Mouse (Mus musculus) Muller cell, postnatal 12 days (primary cell): ENCODE results near the gene Krit1.
A peak's percentile ranks its signal among the peaks of the same experiment; 100 is the strongest.
"Not testable (repeated sequence)": the region's sequence is repeated elsewhere in the genome, so short reads cannot be mapped to it uniquely, and the experiment has no call there.

Experiments
- DNase-seq: peaks from one replicate; pipeline ENCODE4 v3.0.0-alpha.2; 2015; ENCODE audit errors: inconsistent ontology term

Krit1 gene

DNA sequence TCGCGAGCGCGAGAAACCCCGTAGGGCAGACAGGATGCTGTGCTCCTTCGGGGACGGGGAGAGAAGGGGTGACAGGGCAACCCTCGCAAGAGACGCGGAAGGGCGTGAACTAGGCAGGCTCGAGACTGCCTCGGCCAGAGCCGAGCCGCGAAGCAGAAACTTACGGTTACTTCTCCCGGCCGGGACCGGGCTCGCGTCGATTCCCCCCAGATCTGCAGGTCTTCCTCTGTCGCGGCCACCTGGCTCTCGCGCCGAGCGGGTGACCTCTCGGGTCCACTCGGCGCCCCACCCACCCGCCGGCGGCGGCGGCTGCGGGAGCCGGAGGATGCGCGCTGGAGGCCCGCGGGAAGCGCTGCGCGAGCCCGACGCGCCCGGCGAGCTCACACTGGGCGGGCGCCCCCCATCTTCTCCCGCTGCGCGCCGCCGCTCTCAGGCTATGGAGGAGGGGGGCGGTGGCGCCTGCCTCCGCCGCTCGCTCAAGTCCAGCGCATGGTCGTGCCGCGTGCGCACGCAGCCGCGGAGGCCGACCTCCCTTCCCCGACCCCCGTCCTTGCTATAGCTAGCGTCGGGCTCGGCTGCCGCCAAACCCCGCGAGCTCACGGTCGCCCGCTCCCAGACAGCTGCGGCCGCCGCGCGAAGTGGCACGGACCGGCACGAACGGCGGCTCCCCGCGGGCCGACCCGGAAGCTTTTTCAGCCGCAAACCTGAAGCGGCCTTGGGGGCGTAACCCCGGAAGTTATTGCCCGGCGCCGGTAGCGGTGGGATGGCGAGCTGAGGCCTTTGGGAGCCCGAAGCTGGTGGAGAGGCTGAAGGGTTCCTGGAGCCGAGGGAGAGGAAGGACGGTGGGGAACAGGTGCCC, at the start of gene Krit1, which contains the start of gene Ankib1:
TSS of gene Krit1 (plus strand) at position 752 of the 859 bp plus-strand sequence.
TSS of gene Ankib1 (minus strand) at position 493 of the 859 bp plus-strand sequence.
- peak; percentile 91 for DNase-seq

DNA sequence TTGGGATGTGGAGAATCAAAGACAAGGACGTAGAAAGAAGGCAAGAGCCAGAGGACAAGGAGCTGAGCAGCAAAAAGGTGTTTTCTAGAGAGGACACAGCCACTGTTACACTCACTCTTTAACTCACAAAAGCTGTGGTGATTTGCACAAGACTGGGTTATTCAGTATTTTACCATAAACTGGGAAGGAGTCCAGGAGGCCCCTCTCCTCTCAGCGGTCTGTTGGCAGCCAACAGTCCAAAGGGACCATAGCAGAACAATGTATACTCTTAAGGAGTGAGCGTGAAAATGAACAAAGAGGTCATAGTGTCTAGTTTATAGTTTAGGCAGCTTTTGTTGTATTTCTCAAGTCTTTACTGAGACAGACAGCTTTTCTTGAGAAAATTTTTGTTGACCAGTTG, 31.5 kb upstream of the Krit1 start:
- no peak for DNase-seq

DNA sequence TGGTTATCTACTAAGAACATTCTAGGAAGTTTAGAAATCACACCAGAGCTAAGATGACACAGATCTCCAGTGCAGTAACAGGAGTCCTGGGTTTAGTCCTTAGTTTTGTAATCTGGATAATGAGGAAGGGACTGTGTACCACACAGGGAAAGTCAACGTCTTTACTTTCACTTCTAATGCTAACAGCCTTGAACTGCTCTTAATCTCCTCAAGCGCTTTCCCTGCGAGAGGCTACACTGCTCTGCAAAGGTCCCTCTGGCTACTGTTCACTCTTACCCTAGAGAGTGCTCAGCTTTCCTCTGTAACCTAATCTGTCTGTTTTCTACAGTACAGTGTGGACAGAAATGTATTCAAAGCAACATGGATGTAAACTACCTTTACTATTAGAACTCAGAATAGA, 31.0 kb upstream of the Krit1 start:
- DNase-seq: no peak

DNA sequence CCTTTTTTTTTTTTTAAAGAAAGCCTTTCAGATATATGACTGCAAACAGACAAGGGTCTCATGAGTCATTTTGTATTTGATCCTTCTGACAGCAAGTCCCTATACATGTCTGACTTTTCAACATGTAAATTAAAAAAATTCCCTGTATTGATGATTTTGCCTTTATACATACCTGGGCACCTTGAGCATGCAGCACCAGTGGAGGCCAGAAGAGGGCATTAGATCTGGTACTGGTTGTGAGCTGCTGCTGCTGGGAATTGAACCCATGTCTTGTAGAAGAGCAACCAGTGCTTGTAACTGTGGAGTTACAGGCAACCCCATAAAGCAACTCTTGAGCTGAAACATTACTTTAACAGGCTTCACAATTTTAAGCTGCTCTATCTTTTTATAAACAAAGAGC, 20.3 kb upstream of the Krit1 start:
- DNase-seq: no peak

DNA sequence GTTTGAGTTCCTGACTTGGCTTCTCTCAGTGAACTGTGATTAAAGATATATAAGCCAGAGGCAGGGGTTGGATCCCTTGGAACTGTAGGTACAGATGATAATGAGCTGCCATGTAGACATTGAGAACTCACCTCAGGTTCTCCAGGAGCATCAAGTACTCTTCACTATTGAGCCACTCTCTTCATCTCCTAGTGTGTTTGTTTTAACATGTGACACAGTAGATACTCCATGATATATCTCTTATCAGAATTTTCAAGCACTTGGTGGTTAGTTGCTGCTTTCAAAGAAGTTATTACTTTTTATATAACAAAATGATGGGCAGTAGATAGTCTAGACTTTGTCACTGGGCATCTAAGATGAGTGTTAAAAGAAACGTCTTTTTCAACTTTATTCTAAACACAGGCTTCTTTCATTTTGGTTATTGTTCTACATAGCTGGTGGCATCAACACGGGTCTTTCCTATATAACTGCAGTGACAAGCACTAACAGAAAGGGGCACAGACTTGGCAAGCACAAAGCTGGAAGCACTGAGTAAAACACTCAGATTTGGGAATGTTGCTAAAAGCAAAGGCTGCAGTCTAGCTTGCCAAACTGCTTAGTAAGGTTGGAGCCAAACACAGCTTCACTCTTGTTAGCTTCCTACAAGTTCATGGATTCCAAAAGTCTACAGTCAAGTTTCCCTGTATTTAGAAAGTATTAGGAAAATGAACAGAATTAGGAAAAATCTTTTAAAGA, 18.9 kb upstream of the Krit1 start:
- DNase-seq: no peak

DNA sequence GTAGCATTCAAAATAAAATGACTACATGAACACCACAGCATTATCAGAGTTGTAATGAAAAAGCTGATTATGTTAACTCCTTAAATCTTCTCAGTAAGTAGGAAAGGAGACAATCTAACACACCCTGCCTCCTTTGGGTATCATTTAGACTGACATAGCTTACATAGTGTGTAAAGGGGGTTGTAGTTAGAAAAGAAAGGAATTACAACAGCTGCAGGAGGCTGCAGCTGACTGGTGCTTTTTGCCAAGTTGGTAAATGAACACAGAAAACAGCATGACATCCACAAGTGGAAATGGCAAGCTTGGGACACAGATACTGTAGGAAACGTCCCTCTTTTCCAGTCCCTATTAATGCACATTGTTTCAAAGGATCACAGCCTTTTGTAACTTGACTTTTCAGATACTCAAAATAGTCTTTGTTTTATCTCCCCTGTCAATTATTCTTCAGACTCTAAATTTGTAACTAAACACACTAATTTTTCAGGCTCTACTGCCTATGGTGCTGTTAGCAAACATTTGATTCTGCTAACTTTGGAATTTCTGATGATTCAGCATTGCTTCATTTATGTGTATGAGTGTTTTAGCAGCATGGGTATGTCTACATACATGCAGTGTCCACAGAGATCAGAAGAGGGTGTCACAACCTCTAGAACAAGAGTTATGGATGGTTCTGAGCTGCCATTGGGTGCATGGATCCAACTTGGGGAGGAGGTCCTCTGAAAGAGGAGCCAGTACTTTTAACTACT, 18.1 kb upstream of the Krit1 start:
- no peak for DNase-seq

DNA sequence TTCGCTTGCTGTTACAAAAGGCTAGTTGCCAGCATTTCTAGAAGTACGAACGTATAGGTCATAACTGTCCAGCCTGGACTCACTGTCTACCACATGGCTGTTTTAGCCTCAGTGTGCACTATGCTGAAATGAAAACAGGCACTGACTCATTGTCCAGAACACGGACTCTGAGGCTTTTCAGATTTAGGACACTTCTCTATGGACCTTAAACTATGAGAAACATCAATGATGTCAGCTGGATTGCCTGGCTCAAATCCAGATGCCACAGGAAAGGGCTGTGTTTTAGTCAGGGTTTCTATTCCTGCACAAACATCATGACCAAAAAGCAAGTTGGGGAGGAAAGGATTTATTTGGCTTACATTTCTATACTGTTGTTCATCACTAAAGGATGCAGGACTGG, 15.4 kb upstream of the Krit1 start:
- peak; percentile 78 for DNase-seq

DNA sequence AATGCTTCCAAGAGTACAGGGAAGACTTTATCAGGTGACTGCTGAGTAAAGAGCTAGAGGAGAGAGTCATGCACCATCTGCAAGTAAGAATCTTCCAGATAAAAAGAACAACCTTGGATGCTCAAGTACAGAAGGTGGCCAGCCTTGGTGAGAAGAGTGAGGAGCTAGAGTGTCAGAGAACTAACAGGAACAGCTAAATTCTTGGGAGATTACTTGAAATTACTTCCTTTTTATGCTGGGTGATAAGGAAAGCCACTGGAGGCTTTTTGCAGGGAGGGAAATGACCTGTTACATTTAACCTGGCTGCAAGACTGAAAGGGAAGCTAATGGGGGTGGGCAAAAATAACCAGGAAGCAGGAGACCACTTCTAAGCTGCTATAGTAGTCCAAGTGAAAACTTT, 11.9 kb upstream of the Krit1 start:
- DNase-seq: no peak

DNA sequence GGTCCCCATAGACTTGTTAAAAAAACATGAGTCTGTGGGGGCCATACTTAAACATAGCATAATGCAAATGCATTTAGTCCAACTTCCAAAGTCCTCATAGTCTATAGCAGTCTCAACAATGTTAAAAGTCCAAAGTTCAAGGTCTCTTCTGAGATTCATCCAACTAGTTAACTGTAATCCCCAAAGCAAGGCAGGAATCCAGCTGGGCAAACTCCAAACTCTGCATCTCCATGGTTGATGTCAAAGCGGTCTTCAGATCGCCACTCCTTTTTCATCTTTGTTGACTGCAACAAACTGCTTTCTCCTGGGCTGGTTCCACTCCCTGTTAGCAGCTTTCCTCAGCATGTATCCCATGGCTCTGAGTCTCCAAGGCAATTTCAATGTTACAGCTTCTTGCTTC, 5.9 kb upstream of the Krit1 start:
- DNase-seq: not testable (repeated sequence)

DNA sequence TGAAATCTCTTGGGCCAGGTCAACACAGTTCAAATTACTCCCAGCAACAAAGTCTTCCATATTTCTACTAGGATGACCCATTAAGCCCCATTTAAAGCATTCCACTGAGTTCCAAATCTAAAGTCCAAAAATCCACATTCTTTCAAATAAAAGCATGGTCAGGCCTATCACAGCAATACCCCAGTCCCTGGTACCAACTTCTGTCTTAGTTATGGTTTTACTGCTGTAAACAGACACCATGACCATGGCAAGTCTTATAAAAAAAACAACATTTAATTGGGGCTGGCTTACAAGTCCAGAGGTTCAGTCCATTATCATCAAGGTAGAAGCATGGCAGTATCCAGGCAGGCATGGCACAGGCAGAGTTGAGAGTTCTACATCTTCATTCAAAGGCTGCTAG, 4.3 kb upstream of the Krit1 start:
- DNase-seq: not testable (repeated sequence)

DNA sequence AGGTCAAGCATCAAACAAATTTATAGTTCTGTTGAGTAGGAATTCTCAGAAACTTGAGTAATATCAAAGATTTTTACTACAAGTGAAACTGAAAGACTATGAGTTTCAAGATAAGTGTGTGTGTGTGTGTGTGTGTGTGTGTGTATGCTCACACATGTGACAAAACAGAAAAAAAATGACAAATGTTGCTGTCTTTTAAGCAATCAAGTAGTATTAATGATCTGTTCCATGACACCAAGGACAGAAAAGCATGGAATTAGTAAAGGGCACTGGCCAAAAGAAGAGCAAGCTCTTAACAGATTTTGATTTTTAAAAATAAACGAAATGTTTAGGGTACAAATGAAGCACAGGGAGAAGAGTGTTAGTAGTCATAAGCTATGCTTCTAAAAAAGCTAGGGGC, 2.9 kb upstream of the Krit1 start:
- no peak for DNase-seq

DNA sequence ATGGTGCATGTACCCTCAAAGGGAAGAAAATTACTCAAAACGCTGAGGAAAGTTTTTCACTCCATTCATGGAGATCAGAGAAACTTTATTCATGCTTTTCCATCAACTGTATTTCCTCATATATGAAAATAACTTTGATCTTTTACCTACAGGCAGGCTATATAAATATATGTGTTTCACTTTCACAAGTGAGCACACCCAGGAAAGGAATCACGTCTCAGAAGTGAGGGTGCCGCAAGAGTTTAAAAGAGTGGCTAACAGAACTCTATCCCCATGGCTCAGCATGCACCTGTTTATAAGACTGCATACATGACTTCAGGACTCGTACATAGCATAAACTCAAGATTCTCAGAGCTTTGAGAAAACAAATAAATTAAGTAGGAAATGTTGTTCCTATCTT, 2.1 kb upstream of the Krit1 start:
- no peak for DNase-seq

DNA sequence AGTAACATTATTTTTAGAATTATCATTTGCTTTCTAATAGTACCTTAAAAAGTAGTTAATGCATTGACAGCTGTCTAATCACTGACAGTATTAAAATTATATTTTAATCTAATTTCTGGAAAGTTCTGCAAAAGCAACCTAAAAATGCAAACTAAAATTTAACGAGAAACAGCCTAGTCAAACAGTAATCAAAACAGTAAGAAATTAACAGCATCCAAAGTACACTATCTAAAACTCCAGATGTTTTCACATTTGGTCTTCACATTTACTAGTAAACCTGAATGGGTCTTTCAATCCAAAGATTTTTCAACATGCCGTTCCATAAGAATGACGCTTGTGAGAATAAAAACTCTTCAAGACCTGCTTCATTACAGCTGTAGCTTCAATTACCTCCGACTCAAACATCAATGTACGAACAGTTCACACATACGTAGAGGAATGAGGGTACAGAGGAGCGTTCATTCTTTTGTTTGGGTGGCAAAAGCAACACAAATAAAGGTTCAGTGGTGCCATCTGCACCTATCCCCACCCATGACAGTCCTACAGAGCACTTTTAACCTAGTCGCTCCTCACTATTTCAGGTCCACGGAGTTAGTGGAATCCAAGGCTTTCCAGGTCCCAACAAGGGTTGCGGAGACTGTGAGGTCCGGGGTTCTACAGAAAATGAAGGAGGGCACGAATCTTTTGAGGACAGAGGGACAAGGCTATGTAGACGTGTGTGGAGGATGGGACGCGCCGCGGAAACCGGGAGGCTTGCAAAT, 1.1 kb upstream of the Krit1 start:
- peak; percentile 50 for DNase-seq

DNA sequence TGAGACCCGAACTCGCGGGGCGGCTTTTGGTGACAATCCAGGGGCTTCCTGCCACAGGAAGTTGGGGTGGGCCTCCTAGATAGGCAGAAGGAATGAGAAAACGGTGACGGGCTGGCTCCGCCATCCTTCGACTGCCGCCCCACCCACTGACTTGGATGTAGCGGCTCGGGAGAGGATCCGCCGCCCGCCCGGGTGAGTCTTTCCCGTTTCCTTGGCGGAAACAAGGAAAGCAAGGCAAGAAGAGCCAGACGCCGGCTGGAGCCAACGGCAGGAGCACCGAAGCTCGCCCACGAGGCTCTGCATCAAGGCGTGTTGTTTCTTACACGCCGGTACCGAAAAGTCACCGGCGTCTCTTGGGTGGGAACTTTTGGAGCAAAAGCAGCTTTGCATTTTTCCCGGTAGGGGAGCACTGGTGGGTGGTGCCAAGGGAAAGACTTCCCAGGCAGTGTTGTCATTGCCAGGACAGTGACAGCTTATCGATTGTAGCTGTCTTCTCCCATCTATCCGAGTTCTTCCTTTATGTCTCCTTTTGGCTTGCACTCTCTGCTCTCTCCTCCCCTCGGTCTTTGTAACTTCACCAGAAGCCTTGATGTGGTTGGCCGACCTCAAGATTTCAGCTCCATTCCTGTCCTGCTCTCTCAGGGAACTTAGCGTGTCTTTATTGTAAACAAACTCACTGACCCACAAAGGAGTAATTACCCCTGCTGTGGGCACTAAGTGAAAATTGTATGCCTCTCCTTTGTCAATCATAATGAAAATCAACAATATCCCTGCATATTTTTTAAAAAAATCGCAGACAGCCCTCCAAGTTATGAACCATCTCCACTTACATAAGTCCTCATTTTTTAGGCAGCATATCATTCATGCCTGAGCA, 545 bp downstream of the Krit1 start:
- DNase-seq: peak; percentile 62

DNA sequence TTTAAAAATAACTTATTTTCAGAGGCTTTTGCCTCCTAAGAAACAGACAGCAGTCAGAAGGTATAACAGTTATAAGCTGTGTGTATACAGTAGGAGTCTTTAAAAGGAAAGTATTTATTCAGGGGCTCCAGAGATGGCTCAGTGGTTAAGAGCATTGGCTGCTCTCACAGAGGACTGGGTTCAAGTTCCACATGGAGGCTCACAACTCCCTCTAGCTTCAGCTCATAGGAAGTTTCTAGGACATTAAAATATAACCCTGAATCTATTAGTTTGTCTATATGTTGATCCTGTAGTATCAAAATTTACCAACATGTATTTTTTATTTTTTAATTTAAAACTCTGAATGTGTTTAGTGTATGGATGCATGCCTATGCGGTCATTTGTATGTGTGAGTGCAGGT, 5.5 kb downstream of the Krit1 start:
- no peak for DNase-seq

DNA sequence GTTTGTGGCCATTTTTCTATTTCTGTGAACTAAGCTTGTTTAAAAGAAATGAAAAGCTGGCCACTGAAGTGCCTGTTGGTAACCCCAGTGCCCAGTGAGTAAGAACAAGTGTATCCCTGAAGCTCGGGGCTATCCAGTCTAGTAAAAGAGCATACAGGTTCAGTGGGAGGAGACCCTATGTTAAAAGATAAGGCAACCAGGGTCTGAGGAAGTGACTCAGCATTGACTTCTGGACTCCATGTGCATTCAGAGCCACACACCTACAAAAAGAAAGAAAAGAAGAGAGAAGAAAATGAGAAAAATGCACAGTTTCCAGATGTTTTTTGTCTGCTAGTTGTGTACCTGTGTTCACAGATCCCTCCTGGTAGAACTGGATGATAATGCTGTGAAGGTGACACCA, 31.1 kb downstream of the Krit1 start:
- no peak for DNase-seq

DNA sequence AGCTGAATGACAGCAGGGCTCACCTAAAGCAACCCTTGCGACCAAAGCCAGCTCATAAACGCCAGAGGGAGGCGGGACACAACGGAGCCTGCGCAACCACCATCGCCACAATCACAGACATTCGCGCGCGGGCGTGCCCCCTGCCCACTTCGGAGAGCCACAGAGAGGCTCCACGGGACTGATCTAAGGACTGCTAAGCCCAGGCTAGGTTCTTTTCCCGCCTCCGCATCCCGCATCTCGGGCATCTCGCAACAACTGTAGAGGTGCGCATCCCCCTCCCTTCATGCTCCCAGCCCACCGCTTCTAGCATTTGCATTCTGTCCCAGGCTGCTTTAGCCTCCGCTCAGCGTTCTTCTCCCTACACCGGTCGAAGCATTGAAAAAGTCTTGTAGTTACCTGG, 42.0 kb downstream of the Krit1 start, which contains the start of gene Lrrd1:
TSS of gene Lrrd1 (plus strand) at position 148 of the 400 bp plus-strand sequence.
- no peak for DNase-seq

DNA sequence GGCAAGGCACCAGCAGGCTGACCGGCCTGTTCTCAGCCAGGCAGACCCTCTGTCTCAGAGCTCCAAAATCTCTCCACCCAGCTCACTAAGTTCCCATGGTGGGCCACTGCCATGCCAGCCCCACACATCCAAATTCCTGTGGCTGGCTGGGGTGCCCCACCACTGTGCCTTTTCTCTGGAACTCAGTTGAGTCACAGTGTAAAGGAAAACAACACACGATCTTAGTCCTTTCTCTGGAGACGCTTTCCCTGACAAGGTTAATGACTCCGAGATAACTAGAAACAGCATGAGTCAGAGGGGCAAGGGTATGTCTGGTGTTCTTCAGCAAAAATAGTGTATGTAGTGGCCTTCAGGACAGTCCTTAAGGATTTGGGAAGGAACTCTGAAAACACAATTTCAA, 67.2 kb downstream of the Krit1 start:
- DNase-seq: peak; percentile 51

DNA sequence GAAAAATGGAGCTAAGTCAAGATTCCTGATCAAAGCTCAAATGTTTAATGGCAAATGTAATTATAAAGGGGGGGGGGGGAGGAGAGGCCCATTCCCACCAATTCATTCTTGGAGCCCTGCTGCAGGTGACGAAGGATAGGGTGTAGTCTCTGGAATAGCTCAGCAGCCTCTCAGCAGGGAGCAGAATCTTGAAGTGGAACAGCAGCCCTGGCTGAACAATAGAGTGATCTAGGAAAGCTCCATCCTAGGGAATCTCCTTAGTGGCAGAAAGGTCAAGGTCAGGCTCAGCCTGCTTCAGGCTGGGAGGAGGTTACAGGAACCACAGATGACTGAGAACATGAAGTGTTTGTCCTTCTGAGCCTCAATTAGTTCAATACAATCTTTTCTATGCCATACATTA, 69.4 kb downstream of the Krit1 start:
- no peak for DNase-seq

DNA sequence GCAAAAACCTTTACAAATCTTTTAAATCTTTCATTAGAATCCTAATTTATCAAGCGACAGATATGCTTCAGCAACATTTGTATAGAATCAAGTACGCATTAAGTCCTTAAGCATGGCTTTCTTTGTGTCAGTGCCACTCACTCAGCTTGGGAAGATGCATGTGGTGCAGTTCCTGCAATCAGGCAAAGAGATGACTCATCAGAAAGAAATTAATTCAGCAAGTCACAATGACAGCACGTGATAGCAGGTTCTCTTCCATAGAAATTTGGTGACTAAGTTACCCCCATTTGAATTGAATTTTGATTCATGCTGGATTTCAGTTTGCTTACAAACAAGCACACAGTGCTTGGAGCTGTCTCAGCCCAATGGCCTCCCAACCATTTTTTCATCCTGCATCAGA, 70.5 kb downstream of the Krit1 start:
- DNase-seq: peak; percentile 68
